Mouse (Mus musculus) heart, embryonic 14.5 days (tissue): ENCODE results near the gene Lrrc15. TPM values are rescaled to one million over a fixed set of nuclear protein-coding genes. Genes with fewer than 3 reads are reported as not detected.

Source experiments
- polyA plus RNA-seq: library from polyadenylated mRNA; unstranded; fragments of >200 nt; fragmentation: Nextera tagmentation; extraction: Ambion mirVana; gene quantifications from 2 replicates; pipeline ENCODE4 v1.2.1, GENCODE M21; 2014

Lrrc15 gene
- polyA plus RNA-seq, 1 experiment from 2014 or later = 0.19 TPM

Other genes starting within 250 kb of the Lrrc15 start
- gene Hes1, start 218.9 kb downstream of the Lrrc15 start, polyA plus RNA-seq = 23.1 and 25.4 TPM in 2 replicates
- not detected in 2 replicates for gene Cpn2, start 15.8 kb downstream of the Lrrc15 start, polyA plus RNA-seq
- 0.50 and 0.63 TPM in 2 replicates for gene Gp5, start 27.5 kb upstream of the Lrrc15 start, polyA plus RNA-seq
- gene Atp13a3, start 122.7 kb upstream of the Lrrc15 start, polyA plus RNA-seq = 13.3 TPM in 2 replicates